Mouse (Mus musculus): ENCODE measurements at regions not wholly inside any gene's neighbourhood (a gene's known extent, or its start where the extent isn't known, plus 50 kb on each side); places are given as distances from the start of the nearest gene placed in this dataset.

DNA sequence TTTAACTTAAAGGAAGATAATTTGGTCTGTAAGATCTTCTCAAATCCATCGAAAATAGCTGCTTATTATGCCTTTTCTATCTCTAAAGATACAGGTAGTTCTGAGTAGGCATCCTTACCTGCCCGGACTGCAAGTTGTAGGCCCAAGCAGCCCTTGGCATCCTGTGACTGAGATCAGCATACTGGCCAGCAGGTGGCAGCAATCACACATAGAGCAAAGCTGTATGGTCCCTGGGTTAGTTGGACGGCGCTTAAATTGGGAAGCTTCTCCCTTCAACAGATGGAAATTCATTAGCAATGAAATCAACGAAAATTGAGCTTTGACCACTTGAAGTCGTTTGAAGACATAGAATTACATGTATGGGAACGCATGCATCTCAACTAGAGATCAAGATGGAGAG lies 61.0 kb downstream of the Ccng2 start:
- peak; percentile 52 for DNase-seq (ENCODE audit: extremely low read depth, low read depth)

DNA sequence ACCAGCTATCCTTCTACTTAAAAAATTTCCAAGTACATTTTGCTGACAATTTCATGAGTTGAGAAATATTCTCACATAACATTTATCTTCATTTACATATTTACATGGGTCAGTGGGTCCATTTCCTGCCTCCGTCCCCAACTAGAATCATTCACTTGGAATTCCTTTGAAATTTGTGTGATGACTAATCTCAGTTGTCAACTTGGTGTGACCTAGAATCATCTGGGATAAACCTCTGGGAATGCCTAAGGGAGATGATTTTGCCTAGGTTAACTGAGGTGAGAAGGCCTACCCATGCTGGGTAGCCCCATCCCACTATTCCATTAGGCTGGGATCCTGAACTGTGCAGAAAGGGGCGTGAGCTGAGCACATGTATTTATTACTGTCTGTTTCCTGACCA lies 63.8 kb downstream of the Ccng2 start:
- no peak for DNase-seq (ENCODE audit: extremely low read depth, low read depth)

DNA sequence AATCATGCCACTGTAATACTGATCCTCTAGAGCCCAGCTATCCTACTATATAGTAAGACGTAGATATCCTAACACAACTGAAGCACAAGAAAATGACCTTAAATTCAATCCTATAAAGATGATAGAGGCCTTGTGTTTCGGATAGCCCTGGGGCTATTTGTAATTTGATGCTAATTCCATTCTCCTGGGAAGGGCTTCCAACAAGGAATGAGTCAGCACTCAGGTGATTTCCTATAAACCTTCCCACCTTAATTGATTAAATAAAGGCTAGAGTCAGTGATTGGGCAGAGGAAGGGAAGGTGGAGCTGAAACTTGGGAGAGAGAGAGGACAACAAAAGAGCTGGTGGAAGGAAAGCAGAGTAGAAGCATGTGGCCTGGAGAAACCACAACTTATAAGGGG lies 86.0 kb downstream of the Ccng2 start:
- DNase-seq (ENCODE audit: extremely low read depth, low read depth), result no peak
